Mouse (Mus musculus) heart, embryonic 16.5 days (tissue): Measurements from ENCODE around the gene Lrp6. TPM values are rescaled to one million over a fixed set of nuclear protein-coding genes. Genes with fewer than 3 reads are reported as not detected.

ENCODE experiments used
- ATAC-seq: fragments of 200-750 bp; cut with Nextera tagmentation; replicated peaks from 2 replicates; pipeline ENCODE4 v1.8.0; 2017; ENCODE audit warnings: moderate number of reproducible peaks; ENCODE audit not compliant: insufficient read depth, low FRiP score; ENCODE audit errors: extremely low read depth
- H3K27ac ChIP-seq: fragments of 300-500 bp; sonication (generic); 2 replicates; pipeline ENCODE4 v1.5.1; 2014; ENCODE audit warnings: mild to moderate bottlenecking, low read length, control low read depth, moderate library complexity
- H3K27me3 ChIP-seq: fragments of 300-500 bp; sonication (generic); 2 replicates; pipeline ENCODE4 v1.6.1; 2014; ENCODE audit warnings: low read length, mixed read lengths; ENCODE audit not compliant: control insufficient read depth, insufficient read depth
- H3K36me3 ChIP-seq: fragments of 300-500 bp; sonication (generic); 2 replicates; pipeline ENCODE4 v1.6.1; 2014; ENCODE audit not compliant: control insufficient read depth, insufficient read depth
- H3K4me1 ChIP-seq: fragments of 300-500 bp; sonication (generic); 2 replicates; pipeline ENCODE4 v1.6.1; 2014; ENCODE audit warnings: low read length, mixed read lengths; ENCODE audit not compliant: control insufficient read depth, insufficient read depth
- H3K4me2 ChIP-seq: fragments of 300-500 bp; sonication (generic); 2 replicates; pipeline ENCODE4 v1.6.1; 2014; ENCODE audit warnings: low read depth, mild to moderate bottlenecking, control low read depth, low read length
- H3K4me3 ChIP-seq: fragments of 300-500 bp; sonication (generic); 2 replicates; pipeline ENCODE4 v1.5.1; 2014; ENCODE audit warnings: mild to moderate bottlenecking, control low read depth, low read length
- H3K9ac ChIP-seq: fragments of 300-500 bp; sonication (generic); 2 replicates; pipeline ENCODE4 v1.6.1; 2014; ENCODE audit warnings: low read length, control low read depth
- H3K9me3 ChIP-seq: fragments of 300-500 bp; sonication (generic); replicated peaks from 2 replicates; pipeline ENCODE4 v1.6.1; 2016; ENCODE audit warnings: low read length; ENCODE audit not compliant: control insufficient read depth
- WGBS: fragments of 180-500 bp; shearing (Covaris S2); extraction: QIAGEN DNeasy Blood & Tissue Kit; methylation state at CpG from one replicate; pipeline ENCODE4 v1.1.7; 2014; 5-methylcytosine and 5-hydroxymethylcytosine counted together
- polyA plus RNA-seq: library from polyadenylated mRNA; unstranded; fragments of >200 nt; fragmentation: Nextera tagmentation; extraction: Ambion mirVana; gene quantifications from 2 replicates; pipeline ENCODE4 v1.2.1, GENCODE M21; 2015

The Lrp6 gene
- polyA plus RNA-seq, 1 experiment from 2014 or later, result 21.1 TPM

GRCm38 (mm10) chr6:134434044-134434443 is 132.7 kb downstream of the Lrp6 start:
- H3K4me3 ChIP-seq, result no peak overlapping the region
- no peaks in the 10 kb centered on the region for H3K27me3 ChIP-seq
- H3K36me3 ChIP-seq, result no peaks in the 10 kb centered on the region
- peaks cover under 1% of the 10 kb centered on the region; the same call in 1 of the 2 replicates for H3K4me1 ChIP-seq
- ATAC-seq, result no peak
- no peaks in the 10 kb centered on the region for H3K9me3 ChIP-seq
- 74% methylated on average over 6 of the region's 6 CpGs for WGBS
- H3K4me2 ChIP-seq, result no peak overlapping the region
- H3K27ac ChIP-seq, result no peak overlapping the region
- no peak overlapping the region for H3K9ac ChIP-seq

- no peak overlapping the region for H3K9ac ChIP-seq
- no peaks in the 10 kb centered on the region for H3K36me3 ChIP-seq
- no peaks in the 10 kb centered on the region for H3K4me1 ChIP-seq
- no peaks in the 10 kb centered on the region for H3K27me3 ChIP-seq
- H3K9me3 ChIP-seq, result no peaks in the 10 kb centered on the region
- ATAC-seq, result no peak
- H3K4me2 ChIP-seq, result no peak overlapping the region
- 83% methylated on average over 3 of the region's 3 CpGs for WGBS
- no peak overlapping the region for H3K4me3 ChIP-seq
- H3K27ac ChIP-seq, result no peak overlapping the region
Observed at GRCm38 (mm10) chr6:134433281-134433680, 133.5 kb downstream of the Lrp6 start.

GRCm38 (mm10) chr6:134431583-134431982 is 135.2 kb downstream of the Lrp6 start:
- no peak for ATAC-seq
- Histone ChIP-seq H3K9me3 (no peaks in the 10 kb centered on the region), H3K4me2 (no peak overlapping the region), H3K4me3 (no peak overlapping the region), H3K36me3 (no peaks in the 10 kb centered on the region), H3K4me1 (no peaks in the 10 kb centered on the region), H3K9ac (no peak overlapping the region), H3K27ac (no peak overlapping the region), H3K27me3 (no peaks in the 10 kb centered on the region)
- 57% methylated on average over 4 of the region's 4 CpGs for WGBS

- Histone ChIP-seq H3K36me3 (no peaks in the 10 kb centered on the region), H3K9ac (no peak overlapping the region), H3K4me2 (no peak overlapping the region), H3K27ac (no peak overlapping the region), H3K4me3 (no peak overlapping the region), H3K27me3 (no peaks in the 10 kb centered on the region), H3K9me3 (no peaks in the 10 kb centered on the region), H3K4me1 (no peaks in the 10 kb centered on the region)
- WGBS, result 63% methylated on average over 9 of the region's 9 CpGs
- no peak; the same call in 1 of the 2 replicates for ATAC-seq
Observed at GRCm38 (mm10) chr6:134430161-134430799, 136.5 kb downstream of the Lrp6 start.

GRCm38 (mm10) chr6:134428455-134428854 is 138.3 kb downstream of the Lrp6 start:
- no peak overlapping the region for H3K4me2 ChIP-seq
- H3K9me3 ChIP-seq, result no peaks in the 10 kb centered on the region
- no peaks in the 10 kb centered on the region for H3K36me3 ChIP-seq
- ATAC-seq, result no peak
- H3K4me1 ChIP-seq, result no peaks in the 10 kb centered on the region
- no peak overlapping the region for H3K9ac ChIP-seq
- H3K4me3 ChIP-seq, result no peak overlapping the region
- WGBS, result 71% methylated on average over 5 of the region's 5 CpGs
- no peak overlapping the region for H3K27ac ChIP-seq
- H3K27me3 ChIP-seq, result no peaks in the 10 kb centered on the region

GRCm38 (mm10) chr6:134427165-134427564 is 139.6 kb downstream of the Lrp6 start:
- no peak overlapping the region for H3K9ac ChIP-seq
- no peaks in the 10 kb centered on the region for H3K27me3 ChIP-seq
- no peaks in the 10 kb centered on the region for H3K36me3 ChIP-seq
- H3K4me1 ChIP-seq, result no peaks in the 10 kb centered on the region
- no peak overlapping the region for H3K4me2 ChIP-seq
- no peaks in the 10 kb centered on the region for H3K9me3 ChIP-seq
- no peak for ATAC-seq
- no peak overlapping the region for H3K4me3 ChIP-seq
- no peak overlapping the region for H3K27ac ChIP-seq
- 72% methylated on average over 3 of the region's 3 CpGs for WGBS

GRCm38 (mm10) chr6:134425216-134425717 is 141.5 kb downstream of the Lrp6 start:
- H3K27ac ChIP-seq, result no peak overlapping the region
- peak overlapping the region; percentile 10; the same call in 1 of the 2 replicates for H3K4me2 ChIP-seq
- no peaks in the 10 kb centered on the region for H3K27me3 ChIP-seq
- H3K4me1 ChIP-seq, result no peaks in the 10 kb centered on the region
- H3K9ac ChIP-seq, result no peak overlapping the region
- H3K9me3 ChIP-seq, result no peaks in the 10 kb centered on the region
- H3K36me3 ChIP-seq, result no peaks in the 10 kb centered on the region
- peak; percentile 71 for ATAC-seq
- 26% methylated on average over 11 of the region's 11 CpGs for WGBS
- no peak overlapping the region for H3K4me3 ChIP-seq

- Histone ChIP-seq H3K4me3 (no peak overlapping the region), H3K27ac (no peak overlapping the region), H3K27me3 (no peaks in the 10 kb centered on the region), H3K36me3 (no peaks in the 10 kb centered on the region), H3K9me3 (no peaks in the 10 kb centered on the region), H3K9ac (no peak overlapping the region), H3K4me2 (no peak overlapping the region), H3K4me1 (no peaks in the 10 kb centered on the region)
- WGBS, result 79% methylated on average over 6 of the region's 6 CpGs
- no peak for ATAC-seq
Observed at GRCm38 (mm10) chr6:134421921-134422320, 144.8 kb downstream of the Lrp6 start.

GRCm38 (mm10) chr6:134420375-134420774 is 146.4 kb downstream of the Lrp6 start:
- no peak overlapping the region for H3K4me2 ChIP-seq
- no peak overlapping the region for H3K27ac ChIP-seq
- no peak overlapping the region for H3K9ac ChIP-seq
- no peaks in the 10 kb centered on the region for H3K4me1 ChIP-seq
- 63% methylated on average over 8 of the region's 8 CpGs for WGBS
- H3K36me3 ChIP-seq, result no peaks in the 10 kb centered on the region
- ATAC-seq, result no peak
- no peaks in the 10 kb centered on the region for H3K9me3 ChIP-seq
- no peak overlapping the region for H3K4me3 ChIP-seq
- H3K27me3 ChIP-seq, result no peaks in the 10 kb centered on the region
